Mouse (Mus musculus): ENCODE measurements around the gene 1700123O20Rik. TPM values are rescaled to one million over a fixed set of nuclear protein-coding genes. Genes with fewer than 3 reads are reported as not detected.

The 1700123O20Rik gene
- polyA plus RNA-seq, 1 experiment from 2014 or later, result 79.6 TPM

DNA sequence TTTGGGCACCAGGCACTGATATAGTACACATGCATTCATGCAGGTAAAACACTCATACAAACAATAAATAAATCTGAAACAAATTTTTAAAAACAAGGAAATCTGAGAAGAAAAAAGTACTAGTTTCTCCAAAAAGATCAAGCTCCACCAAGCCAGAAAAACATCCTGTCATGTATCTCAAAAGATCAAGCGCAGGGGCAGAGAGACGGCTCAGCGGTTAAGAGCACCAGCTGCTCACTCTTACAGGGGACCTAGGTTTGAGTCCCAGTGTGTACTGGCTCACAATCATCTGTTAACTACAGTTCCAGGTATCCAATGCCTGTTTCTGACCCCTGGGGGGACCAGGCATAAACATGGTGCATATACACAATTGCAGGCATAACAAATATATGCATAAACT is 3.6 kb upstream of the 1700123O20Rik start:
- Histone ChIP-seq H3K27ac (no peak overlapping the region), H3K4me2 (no peak overlapping the region), H3K9ac (no peak overlapping the region), H3K4me1 (peaks cover 5% of the 10 kb centered on the region; the same call in 1 of the 2 replicates), H3K27me3 (no peaks in the 10 kb centered on the region), H3K9me3 (no peaks in the 10 kb centered on the region), H3K4me3 (no peak overlapping the region), H3K36me3 (peaks cover 32% of the 10 kb centered on the region)
- WGBS, result 88% methylated on average over 3 of the region's 3 CpGs
- no peak for ATAC-seq (ENCODE audit: insufficient number of reproducible peaks, low FRiP score, low TSS enrichment, low read depth)

DNA sequence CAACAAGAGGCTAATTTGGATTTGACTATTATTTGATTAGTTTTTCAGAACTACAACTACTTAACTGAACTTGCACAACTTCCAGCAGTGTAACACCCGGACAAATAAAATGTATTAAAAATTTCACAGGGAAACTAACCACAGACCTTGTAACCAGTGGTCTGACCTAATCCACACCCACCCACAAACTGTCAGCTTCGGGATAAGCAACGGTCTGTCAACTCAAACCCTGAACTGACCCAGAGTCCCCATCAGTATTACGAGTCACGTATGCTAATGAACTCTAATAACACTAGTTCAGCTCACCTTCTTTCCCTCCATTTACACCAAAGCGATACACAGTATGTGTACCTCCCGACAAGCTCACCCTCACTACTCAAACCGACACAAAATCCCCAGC is 545 bp upstream of the 1700123O20Rik start:
- Histone ChIP-seq H3K9me3 (no peaks in the 10 kb centered on the region), H3K4me1 (peaks cover 16% of the 10 kb centered on the region), H3K27me3 (no peaks in the 10 kb centered on the region), H3K4me2 (peak overlapping the region; percentile 49), H3K4me3 (peak overlapping the region; percentile 85), H3K27ac (peak overlapping the region; percentile 97; the same call in 1 of the 2 replicates), H3K36me3 (peaks cover 29% of the 10 kb centered on the region), H3K9ac (peak overlapping the region; percentile 97)
- 5% methylated on average over 8 of the region's 8 CpGs for WGBS
- no peak for ATAC-seq (ENCODE audit: insufficient number of reproducible peaks, low FRiP score, low TSS enrichment, low read depth)

DNA sequence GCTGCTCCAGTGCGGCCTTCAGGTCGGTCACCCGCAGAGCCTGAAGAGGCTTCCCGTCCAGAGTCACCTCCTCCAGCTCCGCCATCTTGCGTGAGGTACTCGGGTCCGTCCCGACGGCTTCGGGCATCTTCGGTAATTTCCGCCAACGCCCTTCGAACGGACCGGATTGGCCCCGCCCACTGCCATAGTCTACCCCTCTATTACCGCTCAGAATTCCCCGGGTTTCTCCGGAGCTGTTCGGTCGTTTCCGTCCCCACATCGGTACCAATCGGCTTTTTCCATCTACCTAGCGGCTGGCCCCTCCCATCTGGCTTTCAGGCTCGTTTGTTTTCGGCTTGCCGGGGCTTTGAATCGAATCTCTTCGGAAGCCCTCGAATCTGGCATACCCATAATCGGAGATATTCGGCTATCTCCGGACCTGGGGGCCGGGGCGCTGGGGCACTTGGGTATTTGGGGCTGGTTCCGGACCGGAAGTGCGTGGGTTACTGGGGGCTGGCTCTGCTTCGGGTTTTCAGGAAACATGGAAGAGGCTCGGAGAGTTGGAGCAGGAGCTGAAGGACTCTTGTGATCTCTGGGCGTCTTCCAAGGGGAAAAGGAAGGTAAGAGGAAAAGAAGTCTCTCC is 617 bp downstream of the 1700123O20Rik start, which contains the start of gene Acin1:
TSS of gene Acin1 (minus strand) at position 410 of the 622 bp plus-strand sequence.
- peak within 1 kb of the TSS; percentile 85 for H3K4me3 ChIP-seq
- peak within 1 kb of the TSS; percentile 97 for H3K9ac ChIP-seq
- peak within 1 kb of the TSS; percentile 97 for H3K27ac ChIP-seq
- H3K9me3 ChIP-seq, result no peaks in the 10 kb centered on the region
- ATAC-seq (ENCODE audit: insufficient number of reproducible peaks, low FRiP score, low TSS enrichment, low read depth), result peak; percentile 98
- H3K27me3 ChIP-seq, result no peaks in the 10 kb centered on the region
- peak within 1 kb of the TSS; percentile 49 for H3K4me2 ChIP-seq
- H3K4me1 ChIP-seq, result peaks cover 16% of the 10 kb centered on the region
- H3K36me3 ChIP-seq, result peaks cover 35% of the 10 kb centered on the region
- under 1% methylated on average over 44 of the region's 44 CpGs for WGBS

DNA sequence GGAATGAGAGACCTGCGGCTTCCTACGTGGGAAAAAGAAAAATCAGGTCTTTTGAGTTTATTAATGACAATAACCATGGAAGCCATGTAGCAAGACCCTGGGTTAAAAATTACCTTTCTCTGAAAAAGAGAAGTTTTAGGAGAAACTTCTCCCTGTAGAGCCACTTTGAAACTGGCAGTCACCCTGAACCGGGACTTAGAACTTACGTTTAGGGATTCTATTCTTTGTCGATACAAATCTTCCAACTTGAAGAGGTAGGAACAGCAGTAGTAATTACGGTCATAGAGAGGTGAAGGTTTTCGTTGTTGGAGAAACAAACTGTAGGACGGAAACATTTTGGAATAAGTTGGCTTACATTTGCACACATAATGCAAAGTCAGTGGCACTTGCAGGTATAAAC is 1.2 kb downstream of the 1700123O20Rik start:
- 4% methylated on average over 8 of the region's 8 CpGs for WGBS
- Histone ChIP-seq H3K27ac (peak overlapping the region; percentile 97), H3K9me3 (no peaks in the 10 kb centered on the region), H3K4me1 (peaks cover 16% of the 10 kb centered on the region), H3K4me3 (peak overlapping the region; percentile 85), H3K9ac (peak overlapping the region; percentile 97), H3K36me3 (peaks cover 35% of the 10 kb centered on the region), H3K4me2 (peak overlapping the region; percentile 49), H3K27me3 (no peaks in the 10 kb centered on the region)
- ATAC-seq (ENCODE audit: insufficient number of reproducible peaks, low FRiP score, low TSS enrichment, low read depth), result no peak

DNA sequence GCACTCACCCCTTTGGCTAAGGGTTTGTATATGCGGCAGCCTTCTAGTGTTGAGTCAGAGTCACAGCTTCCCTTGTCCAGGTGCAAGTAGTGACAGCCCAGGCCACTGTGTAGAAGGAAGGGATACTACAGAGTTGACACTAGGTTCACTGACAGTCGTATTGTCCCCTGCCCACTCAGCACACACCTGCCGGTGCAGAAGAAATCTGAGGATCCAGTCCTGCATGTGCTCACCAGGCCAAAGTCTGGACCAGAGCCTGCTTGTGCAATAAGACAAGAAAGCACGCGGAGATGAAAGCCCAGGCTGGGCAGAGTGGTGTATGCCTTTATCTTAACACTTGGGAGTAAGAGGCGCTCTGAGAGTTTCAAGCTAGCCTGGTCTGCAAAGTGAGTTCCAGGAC is 9.0 kb downstream of the 1700123O20Rik start:
- Histone ChIP-seq H3K4me1 (no peaks in the 10 kb centered on the region), H3K4me2 (no peak overlapping the region), H3K4me3 (no peak overlapping the region), H3K27ac (no peak overlapping the region), H3K9me3 (no peaks in the 10 kb centered on the region), H3K27me3 (no peaks in the 10 kb centered on the region), H3K9ac (no peak overlapping the region), H3K36me3 (peaks cover 26% of the 10 kb centered on the region)
- no peak for ATAC-seq (ENCODE audit: insufficient number of reproducible peaks, low FRiP score, low TSS enrichment, low read depth)
- 76% methylated on average over 6 of the region's 6 CpGs for WGBS

DNA sequence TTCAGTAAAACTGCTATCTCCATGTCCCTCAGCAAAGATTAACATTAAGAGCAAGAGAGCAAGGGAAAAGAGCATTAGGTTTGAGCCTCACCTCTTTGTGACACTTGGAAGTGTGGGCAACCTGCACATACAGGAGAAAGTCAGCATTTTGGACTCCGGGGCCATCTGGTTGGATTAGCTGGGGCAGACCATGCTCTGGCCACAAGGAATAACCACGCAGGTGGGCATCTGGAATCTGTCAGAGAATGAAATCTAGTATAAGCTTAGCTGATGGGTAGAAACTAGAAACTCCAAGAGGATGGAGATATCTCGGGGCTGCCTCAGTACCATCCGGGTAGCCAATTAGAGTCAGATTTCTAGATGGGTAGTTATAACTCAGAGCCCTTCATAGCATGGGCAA is 10.7 kb downstream of the 1700123O20Rik start:
- 73% methylated on average over 4 of the region's 4 CpGs for WGBS
- ATAC-seq (ENCODE audit: insufficient number of reproducible peaks, low FRiP score, low TSS enrichment, low read depth), result no peak
- H3K4me3 ChIP-seq, result no peak overlapping the region
- H3K9me3 ChIP-seq, result no peaks in the 10 kb centered on the region
- H3K4me2 ChIP-seq, result no peak overlapping the region
- H3K27ac ChIP-seq, result no peak overlapping the region
- H3K4me1 ChIP-seq, result no peaks in the 10 kb centered on the region
- H3K36me3 ChIP-seq, result peaks cover 15% of the 10 kb centered on the region; the same call in 1 of the 2 replicates
- H3K27me3 ChIP-seq, result no peaks in the 10 kb centered on the region
- no peak overlapping the region for H3K9ac ChIP-seq

DNA sequence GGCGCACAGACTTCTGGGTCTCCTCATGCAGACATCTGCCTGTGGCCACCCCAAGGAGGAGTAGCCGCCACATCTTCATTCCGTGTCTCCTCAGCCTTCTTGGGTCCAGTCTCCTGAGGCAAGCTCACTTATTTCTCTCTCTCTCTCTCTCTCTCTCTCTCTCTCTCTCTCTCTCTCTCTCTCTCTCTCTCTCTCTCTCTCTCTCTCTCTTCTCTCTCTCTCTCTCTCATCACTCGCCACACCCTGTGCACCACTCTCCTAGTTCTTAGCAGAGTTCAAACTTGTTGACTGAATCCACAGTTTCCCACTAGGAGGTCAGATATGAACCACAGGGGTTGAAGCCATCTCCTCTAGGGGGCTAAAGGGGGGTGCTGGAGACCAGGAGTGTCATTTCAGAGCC is 12.7 kb downstream of the 1700123O20Rik start, which contains the start of gene Gm29776:
TSS of gene Gm29776 (minus strand) at position 101 of the 400 bp plus-strand sequence.
- no peak within 1 kb of the TSS for H3K4me3 ChIP-seq
- H3K36me3 ChIP-seq, result 0 out of 2 replicates have a peak, but pooled peaks cover 3% of the 10 kb centered on the region
- peaks cover 14% of the 10 kb centered on the region for H3K27me3 ChIP-seq
- no peaks in the 10 kb centered on the region for H3K9me3 ChIP-seq
- no peak within 1 kb of the TSS for H3K9ac ChIP-seq
- ATAC-seq (ENCODE audit: insufficient number of reproducible peaks, low FRiP score, low TSS enrichment, low read depth), result no peak
- no peak within 1 kb of the TSS for H3K27ac ChIP-seq
- H3K4me2 ChIP-seq, result no peak within 1 kb of the TSS
- H3K4me1 ChIP-seq, result no peaks in the 10 kb centered on the region
- 83% methylated on average over 4 of the region's 4 CpGs for WGBS

DNA sequence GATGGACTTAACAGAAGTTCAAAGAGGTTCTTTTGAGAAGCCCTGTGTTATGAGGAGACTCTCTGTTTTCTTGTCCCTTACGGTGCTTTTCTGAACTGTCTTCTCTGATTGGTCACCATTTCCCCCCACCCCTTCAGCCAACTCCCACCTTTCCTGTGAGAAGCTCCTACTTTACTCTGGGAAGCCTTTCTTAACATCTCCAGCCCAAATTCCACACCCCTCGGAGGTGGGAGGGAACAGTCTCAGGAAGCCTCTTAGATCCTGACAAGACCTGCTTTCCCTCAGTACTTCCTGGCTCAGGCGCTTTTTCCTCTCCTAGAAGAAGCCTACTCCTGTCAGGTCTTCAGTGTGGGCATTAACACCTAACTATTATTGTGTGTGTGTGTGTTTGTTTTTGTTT is 13.6 kb downstream of the 1700123O20Rik start:
- no peak overlapping the region for H3K4me3 ChIP-seq
- H3K4me2 ChIP-seq, result no peak overlapping the region
- H3K36me3 ChIP-seq, result no peaks in the 10 kb centered on the region
- no peak overlapping the region for H3K9ac ChIP-seq
- peaks cover 14% of the 10 kb centered on the region for H3K27me3 ChIP-seq
- no peaks in the 10 kb centered on the region for H3K4me1 ChIP-seq
- H3K9me3 ChIP-seq, result no peaks in the 10 kb centered on the region
- H3K27ac ChIP-seq, result no peak overlapping the region
- ATAC-seq (ENCODE audit: insufficient number of reproducible peaks, low FRiP score, low TSS enrichment, low read depth), result no peak
- 35% methylated on average over 3 of the region's 3 CpGs for WGBS

DNA sequence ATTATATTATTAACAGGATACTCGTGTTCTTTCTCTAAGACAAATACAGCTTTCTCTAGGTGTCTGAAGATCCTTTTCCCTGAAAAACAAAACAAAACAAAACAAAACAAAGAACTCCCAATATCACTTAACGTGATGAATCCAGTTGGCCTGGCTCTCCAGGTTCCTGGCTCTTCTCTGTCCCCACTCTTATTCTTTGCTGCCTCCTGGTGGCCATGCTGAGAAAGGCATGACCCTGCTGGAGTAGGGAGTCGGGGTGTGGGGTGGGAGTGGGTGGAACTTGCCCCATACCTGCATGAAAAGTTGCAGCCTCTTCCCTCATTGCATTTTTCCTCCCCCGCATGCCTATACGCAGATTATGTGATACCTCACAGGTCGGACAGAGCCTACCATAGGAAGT is 15.3 kb downstream of the 1700123O20Rik start:
- no peak for ATAC-seq (ENCODE audit: insufficient number of reproducible peaks, low FRiP score, low TSS enrichment, low read depth)
- H3K27ac ChIP-seq, result no peak overlapping the region
- H3K27me3 ChIP-seq, result peaks cover 14% of the 10 kb centered on the region
- no peaks in the 10 kb centered on the region for H3K4me1 ChIP-seq
- no peaks in the 10 kb centered on the region for H3K36me3 ChIP-seq
- H3K4me2 ChIP-seq, result no peak overlapping the region
- H3K4me3 ChIP-seq, result no peak overlapping the region
- WGBS, result 10% methylated on average over 6 of the region's 6 CpGs
- no peak overlapping the region for H3K9ac ChIP-seq
- no peaks in the 10 kb centered on the region for H3K9me3 ChIP-seq

DNA sequence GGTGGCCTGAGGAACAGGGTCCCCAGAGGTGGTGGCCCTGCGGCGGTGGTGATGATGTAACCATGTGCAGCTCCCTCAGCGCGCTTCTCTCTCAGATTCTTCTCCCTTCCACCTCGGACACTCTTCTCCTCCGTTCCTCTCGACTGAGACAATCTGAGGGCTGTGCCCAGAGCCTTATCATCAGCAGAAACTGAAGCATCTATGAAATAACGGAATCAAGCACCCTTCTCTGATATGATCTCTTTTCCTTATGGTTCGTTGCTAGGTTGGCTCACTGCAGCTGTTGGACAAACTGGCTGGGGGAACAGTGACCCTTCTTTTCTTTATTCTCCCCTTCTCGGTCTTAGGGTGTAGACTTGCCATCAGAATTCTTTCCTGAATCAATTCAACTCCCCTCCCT is 17.2 kb downstream of the 1700123O20Rik start:
- Histone ChIP-seq H3K9ac (no peak overlapping the region), H3K4me3 (no peak overlapping the region), H3K27me3 (peaks cover 14% of the 10 kb centered on the region), H3K36me3 (no peaks in the 10 kb centered on the region), H3K27ac (no peak overlapping the region), H3K4me1 (peaks cover 9% of the 10 kb centered on the region; the same call in 1 of the 2 replicates), H3K4me2 (no peak overlapping the region), H3K9me3 (no peaks in the 10 kb centered on the region)
- ATAC-seq (ENCODE audit: insufficient number of reproducible peaks, low FRiP score, low TSS enrichment, low read depth), result no peak
- 67% methylated on average over 10 of the region's 10 CpGs for WGBS

DNA sequence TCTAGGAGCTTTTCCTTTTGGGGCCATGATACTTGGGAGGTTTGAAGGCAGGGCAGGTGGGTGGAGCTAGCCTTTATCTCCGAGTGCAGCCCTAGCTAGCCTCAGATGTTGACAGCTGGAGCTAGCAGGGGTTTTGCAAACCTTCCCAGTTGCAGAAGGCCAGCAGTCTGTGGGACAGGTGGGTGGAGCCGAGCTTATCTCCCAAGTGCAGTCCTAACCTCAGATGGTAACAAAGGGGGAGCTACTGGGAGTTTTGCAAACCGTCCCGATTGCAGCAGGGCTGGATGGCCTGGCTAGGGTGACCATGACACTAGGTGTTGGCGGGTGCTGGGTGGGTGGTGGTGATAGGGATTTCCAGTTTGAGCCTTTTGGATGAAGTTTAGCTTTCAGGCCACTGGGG is 19.8 kb downstream of the 1700123O20Rik start:
- Histone ChIP-seq H3K4me1 (peaks cover 9% of the 10 kb centered on the region; the same call in 1 of the 2 replicates), H3K9ac (no peak overlapping the region), H3K27ac (no peak overlapping the region), H3K4me3 (no peak overlapping the region), H3K9me3 (no peaks in the 10 kb centered on the region), H3K4me2 (no peak overlapping the region), H3K27me3 (peaks cover 14% of the 10 kb centered on the region), H3K36me3 (no peaks in the 10 kb centered on the region)
- no peak for ATAC-seq (ENCODE audit: insufficient number of reproducible peaks, low FRiP score, low TSS enrichment, low read depth)
- 47% methylated on average over 5 of the region's 5 CpGs for WGBS

DNA sequence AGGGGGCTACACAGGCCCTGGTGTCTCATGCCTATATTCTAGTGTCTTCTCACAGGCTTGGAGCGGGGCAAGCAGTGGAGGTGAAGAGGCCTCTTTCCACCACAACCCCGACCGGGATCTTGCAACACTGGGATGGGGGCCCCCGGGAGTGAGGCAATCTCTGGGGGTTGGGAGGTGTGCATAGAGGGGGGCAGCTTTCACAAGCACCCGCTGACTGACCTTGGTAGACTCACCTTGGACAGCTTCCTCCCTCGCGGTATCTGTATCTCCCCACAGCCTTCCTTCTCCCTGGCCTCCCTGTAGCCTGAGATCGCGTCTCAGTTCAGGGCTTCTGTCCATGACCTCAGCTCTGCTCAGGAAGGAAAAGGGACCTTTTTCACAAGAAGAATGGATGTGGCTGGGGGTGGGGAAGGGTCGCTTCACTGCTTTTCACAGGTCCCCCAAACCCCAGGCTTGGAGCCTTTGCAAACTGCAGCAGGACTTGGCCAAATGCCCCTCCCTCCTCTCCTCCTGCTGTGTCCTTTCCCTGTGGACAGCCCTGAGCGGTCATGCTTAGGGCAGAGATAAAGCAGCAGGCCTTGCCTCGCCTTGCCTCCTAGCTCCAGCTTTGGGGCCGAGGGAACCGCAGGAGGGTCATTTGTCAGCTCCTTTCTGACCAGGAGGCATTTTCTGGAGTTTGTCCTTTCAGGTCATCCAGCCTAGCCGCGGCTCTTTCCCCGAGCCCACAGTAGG is 20.7 kb downstream of the 1700123O20Rik start:
- no peak for ATAC-seq (ENCODE audit: insufficient number of reproducible peaks, low FRiP score, low TSS enrichment, low read depth)
- H3K4me2 ChIP-seq, result no peak overlapping the region
- H3K4me1 ChIP-seq, result peaks cover 9% of the 10 kb centered on the region; the same call in 1 of the 2 replicates
- H3K27ac ChIP-seq, result no peak overlapping the region
- peaks cover 14% of the 10 kb centered on the region for H3K27me3 ChIP-seq
- no peaks in the 10 kb centered on the region for H3K36me3 ChIP-seq
- no peaks in the 10 kb centered on the region for H3K9me3 ChIP-seq
- 51% methylated on average over 17 of the region's 17 CpGs for WGBS
- no peak overlapping the region for H3K9ac ChIP-seq
- H3K4me3 ChIP-seq, result no peak overlapping the region
